Mouse (Mus musculus): Measurements from ENCODE around the gene Srd5a1.

Srd5a1 gene

DNA sequence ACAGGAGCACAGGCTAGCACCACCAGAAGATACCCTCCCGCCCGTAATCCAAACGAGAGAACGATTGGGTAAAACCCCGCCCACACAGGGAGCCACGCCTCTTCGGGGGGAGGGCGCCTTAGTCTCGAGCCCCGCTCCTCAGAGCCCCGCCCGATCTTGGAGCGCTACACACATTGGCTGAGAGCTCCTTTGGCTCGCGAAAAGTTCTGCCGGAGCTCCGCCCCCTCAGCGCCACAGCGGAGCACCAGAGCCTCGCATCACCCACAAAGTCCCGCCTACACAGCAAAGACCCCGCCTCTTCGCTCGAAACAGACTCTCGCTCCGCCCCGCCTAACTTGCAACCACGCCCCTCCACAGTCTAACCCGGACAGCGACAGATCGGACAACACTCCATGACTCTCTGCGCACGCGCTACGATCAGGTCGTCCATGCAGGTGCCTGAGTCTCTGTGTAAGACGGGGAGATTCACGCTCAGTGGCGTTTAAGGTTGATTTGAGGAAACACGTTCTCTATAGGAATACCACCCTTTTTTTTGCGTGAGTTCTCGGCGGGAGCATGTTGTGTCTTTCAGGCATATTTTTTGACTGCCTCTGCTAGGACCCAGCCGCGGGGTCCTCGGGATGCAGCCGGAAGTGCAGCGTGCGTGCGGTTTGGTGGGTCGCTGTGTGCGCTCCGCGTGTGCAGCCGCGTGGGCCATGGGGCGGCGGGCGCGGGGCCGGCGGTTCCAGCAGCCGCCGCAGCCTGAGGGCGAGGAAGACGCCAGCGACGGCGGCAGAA lies at the start of gene Srd5a1:
Gene Srd5a1 (minus strand): TSS at position 45 of the 777 bp plus-strand sequence.
- TF ChIP-seq GATA4 (IDR thresholded peaks at IDR 0.05; ENCODE audit: insufficient replicate concordance, low read length): peak; percentile 9; the same call in 1 of the 2 replicates

DNA sequence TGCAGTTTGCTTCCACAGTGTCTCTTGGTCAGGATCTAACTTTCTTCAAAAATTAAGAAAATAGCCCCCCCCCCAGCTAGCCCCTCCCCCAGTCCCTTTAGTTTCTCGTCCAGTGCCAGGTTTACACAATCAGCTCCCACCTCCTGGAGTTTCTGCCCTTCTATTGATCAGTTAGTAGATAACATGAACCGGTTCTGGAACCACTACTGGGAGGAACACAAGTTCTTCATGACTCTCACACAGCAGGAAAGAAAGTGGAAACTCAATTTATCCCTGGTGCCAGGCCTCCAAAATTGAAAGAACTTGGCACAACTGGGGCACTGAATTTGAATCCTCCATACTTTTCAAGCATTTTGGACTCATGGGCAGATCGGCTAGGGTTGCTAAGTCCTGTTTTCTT lies 43.3 kb upstream of the Srd5a1 start:
- peak; percentile 71 for TF ChIP-seq GATA4 (IDR thresholded peaks at IDR 0.05; ENCODE audit: insufficient replicate concordance, low read length)

DNA sequence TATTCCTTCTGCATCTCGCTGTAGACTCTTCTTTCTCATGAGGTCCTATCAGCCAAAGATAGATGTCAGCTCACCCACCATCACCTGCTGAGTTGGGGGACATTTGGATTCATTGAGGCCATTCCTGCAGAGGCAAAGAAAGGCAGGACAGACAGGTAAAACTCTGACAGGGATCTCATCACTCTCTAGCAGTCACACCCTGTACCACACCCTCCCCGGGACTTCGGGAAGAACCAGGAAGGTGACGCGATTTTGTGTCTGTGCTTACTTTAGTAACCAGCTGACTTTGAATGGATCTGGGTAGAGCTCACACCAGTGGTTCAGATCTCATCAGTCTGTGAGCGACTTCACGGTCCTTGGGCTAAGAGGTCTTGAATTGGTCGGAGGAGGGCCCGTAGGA lies 35.2 kb upstream of the Srd5a1 start:
- TF ChIP-seq GATA4 (IDR thresholded peaks at IDR 0.05; ENCODE audit: insufficient replicate concordance, low read length): no peak

DNA sequence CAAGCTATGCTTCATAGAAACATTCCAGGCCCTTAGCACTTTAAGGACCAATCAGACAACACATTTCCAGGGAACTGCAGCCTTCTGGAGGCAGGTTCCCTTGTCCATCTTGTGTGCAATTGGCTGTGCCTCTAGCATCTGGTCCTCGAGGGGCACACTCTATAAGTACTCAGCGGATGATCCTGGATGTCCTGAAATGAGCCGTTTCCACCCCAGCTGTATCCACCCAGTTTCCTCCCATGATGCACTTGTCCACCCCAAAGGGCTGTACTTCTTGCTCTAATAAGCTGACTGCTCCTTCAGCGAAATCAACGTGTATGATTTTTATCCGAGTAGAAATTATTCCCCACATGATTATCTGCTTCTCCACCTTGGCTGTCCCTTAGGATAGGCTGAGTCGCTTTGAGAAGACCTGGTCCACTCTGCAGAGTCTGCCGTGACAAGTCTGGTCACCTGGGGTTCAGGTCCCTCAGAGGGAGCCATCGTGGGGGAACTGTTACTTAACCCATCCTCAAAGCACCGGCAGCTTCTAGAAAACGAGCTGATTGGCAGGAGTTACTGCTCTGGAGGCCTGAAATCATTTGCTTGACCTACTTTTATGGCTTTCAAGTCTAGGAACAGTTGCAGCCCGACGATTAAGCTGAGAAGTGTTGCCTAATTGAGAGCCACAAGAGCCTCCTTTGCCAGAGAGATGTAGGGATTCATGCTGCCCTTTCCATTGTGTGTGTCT lies 34.6 kb upstream of the Srd5a1 start:
- no peak for TF ChIP-seq GATA4 (IDR thresholded peaks at IDR 0.05; ENCODE audit: insufficient replicate concordance, low read length)

DNA sequence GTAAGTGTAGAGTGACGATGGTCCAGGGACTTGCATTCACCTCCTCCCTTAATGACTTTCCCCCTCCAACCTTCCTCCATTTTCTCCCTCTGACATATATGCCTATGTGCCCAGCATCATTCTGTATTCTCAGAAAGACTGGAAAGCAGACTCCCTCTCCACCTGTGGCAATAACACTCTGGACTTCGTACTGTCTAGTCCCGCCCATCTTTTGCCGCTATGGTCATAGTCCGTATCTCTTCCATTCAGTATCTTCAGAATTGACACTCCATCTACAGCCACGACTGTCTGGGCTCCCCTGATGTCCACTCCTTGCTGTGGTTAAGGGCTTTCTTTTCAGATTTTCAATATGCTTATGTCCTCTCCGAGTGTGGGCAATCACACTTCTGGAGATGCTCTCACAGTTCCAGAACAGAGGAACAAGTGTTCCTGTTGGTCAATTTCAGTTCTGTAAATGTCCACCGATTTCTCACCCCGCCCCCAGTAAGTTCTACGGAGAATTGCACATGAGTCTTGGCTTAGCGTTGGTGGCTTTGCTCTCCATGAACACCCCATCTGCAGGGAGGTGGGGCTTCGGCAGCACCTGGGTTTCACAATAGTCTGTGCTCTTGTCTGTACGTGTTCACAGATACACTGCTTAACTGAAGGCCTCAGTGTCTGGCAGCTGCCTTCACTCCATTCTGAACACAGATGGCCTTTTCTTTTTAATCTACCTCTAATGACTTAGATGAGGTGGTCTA lies 33.4 kb upstream of the Srd5a1 start:
- no peak for TF ChIP-seq GATA4 (IDR thresholded peaks at IDR 0.05; ENCODE audit: insufficient replicate concordance, low read length)

GRCm38 (mm10) chr13:69643937-69644336 lies 32.7 kb upstream of the Srd5a1 start:
- TF ChIP-seq GATA4 (IDR thresholded peaks at IDR 0.05; ENCODE audit: insufficient replicate concordance, low read length): no peak

DNA sequence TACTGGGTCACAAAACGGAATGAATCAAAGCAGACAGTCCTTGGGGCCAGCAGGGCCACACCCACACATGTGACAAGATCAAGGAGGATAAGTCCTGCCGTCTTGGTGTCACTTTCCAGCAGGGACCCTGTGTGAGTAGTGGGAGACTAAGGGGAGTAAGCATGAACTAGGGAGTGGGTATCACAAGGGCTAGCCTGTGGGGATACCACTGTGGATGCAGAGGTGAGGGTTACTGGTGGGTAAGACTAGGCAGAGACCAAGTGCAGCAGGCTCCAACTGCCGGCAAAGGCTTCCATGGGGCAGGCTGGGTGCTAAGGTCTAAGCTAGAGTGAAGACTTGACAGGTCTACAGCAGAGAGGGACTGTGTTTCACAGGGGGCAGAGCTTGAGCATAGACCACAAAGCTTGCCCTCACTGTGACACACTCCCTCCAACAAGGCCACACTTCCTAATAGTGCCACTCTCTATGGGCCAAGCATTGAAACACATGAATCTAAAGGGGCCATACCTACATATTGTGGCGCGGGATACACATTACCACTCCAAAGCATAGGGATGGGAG lies 31.5 kb upstream of the Srd5a1 start:
- no peak for TF ChIP-seq GATA4 (IDR thresholded peaks at IDR 0.05; ENCODE audit: insufficient replicate concordance, low read length)

- TF ChIP-seq GATA4 (IDR thresholded peaks at IDR 0.05; ENCODE audit: insufficient replicate concordance, low read length): no peak
Measured at GRCm38 (mm10) chr13:69641017-69641416, 29.8 kb upstream of the Srd5a1 start.

- no peak for TF ChIP-seq GATA4 (IDR thresholded peaks at IDR 0.05; ENCODE audit: insufficient replicate concordance, low read length)
Measured at GRCm38 (mm10) chr13:69640541-69640940, 29.3 kb upstream of the Srd5a1 start.

DNA sequence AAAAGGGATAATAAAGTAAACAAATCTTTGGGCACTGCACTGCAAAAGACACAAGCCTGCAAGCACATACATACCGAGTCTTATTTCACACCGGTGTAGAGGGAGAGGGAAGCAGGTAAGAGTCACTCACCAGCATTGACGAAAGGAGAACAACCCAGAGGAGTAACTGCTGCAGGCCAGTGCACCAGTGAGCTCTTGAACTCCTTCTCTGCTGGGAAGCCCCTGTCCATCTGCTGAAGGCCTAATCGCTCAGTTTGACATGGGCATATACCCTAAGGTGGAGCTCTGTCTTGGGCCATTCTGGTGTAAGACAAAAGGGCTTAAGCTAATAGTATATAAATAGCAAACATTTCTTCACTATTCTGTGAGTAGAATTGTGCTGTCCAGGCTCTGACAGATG lies 28.9 kb upstream of the Srd5a1 start:
- no peak for TF ChIP-seq GATA4 (IDR thresholded peaks at IDR 0.05; ENCODE audit: insufficient replicate concordance, low read length)

- TF ChIP-seq GATA4 (IDR thresholded peaks at IDR 0.05; ENCODE audit: insufficient replicate concordance, low read length): no peak
Measured at GRCm38 (mm10) chr13:69639251-69639650, 28.0 kb upstream of the Srd5a1 start.

DNA sequence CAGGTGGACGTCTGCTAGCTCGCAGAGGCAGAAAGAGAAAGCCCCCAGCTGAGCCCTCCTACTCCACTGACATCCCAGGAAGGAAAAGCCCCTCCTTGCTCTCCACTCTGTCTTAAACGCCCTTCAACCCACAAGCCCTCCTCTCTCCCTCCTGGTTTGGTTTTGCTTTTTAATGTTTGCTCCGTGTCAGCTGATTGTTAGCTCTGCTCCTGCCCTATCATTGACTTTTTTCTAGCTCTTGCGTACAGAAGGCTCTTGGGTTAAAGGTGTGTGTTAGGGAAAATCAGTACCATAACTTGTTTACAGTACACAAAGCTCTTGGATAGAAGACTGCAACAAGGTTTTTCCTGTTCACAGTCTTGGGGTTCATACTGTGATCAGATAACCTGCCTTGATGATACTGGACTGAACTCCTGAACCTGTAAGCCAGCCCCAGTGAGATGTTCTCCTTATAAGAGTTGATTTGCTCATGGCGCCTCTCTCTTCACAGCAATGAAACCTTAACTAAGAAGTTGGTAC lies 26.9 kb upstream of the Srd5a1 start:
- peak; percentile 92 for TF ChIP-seq GATA4 (IDR thresholded peaks at IDR 0.05; ENCODE audit: insufficient replicate concordance, low read length)

GRCm38 (mm10) chr13:69637657-69638056 lies 26.4 kb upstream of the Srd5a1 start:
- no peak for TF ChIP-seq GATA4 (IDR thresholded peaks at IDR 0.05; ENCODE audit: insufficient replicate concordance, low read length)

GRCm38 (mm10) chr13:69636816-69637215 lies 25.6 kb upstream of the Srd5a1 start:
- no peak for TF ChIP-seq GATA4 (IDR thresholded peaks at IDR 0.05; ENCODE audit: insufficient replicate concordance, low read length)

DNA sequence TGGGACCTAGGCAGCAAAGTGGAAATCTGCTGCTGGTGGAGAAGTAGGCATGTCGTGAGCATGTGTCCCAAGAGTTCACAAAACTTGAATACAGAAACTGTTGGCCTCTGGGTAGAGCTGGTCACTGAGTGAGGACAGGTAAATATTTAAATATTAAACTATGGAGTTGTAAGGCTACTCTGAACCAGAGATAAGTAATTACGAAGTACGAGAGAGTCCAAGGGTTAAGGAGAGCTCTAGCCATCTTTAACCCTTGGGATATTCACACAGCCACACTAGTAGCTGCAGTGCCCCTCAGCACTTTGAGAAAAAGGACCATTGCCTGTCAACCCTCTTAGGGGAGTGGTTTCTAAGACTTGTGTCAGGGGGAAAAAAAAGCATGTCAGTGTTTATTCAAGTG lies 25.1 kb upstream of the Srd5a1 start:
- no peak for TF ChIP-seq GATA4 (IDR thresholded peaks at IDR 0.05; ENCODE audit: insufficient replicate concordance, low read length)

Data from liver, adult (tissue).